Mouse (Mus musculus): ENCODE measurements around the gene Gm20715. TPM values are rescaled to one million over a fixed set of nuclear protein-coding genes. Genes with fewer than 3 reads are reported as not detected.
A peak's percentile ranks its signal among the peaks of the same experiment; 100 is the strongest.
"Not testable (repeated sequence)": the region's sequence is repeated elsewhere in the genome, so short reads cannot be mapped to it uniquely, and the experiment has no call there.

Gm20715 gene
- polyA plus RNA-seq (2014; fragmentation: Nextera tagmentation; extraction: Ambion mirVana): not detected in 2 replicates

DNA sequence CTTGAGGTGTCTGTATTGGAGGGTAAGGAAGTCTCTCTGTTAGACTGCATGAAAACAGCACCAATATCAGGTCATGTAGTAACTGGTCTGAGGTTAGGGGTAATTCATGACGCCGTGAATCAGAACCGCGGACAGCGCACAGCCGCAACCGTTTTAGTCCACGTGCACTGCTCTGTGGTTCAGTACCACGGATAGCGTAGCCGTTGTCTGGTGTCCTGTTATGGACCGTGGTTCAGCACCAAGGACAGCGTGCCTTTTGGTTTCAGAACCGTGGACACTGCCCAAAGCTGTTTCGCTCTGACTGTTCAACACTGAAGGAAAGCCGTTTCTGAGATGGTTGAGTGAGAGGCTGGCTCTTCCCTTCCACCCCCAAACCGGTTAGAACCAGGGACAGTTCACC is at the start of gene Gm20715:
Gm20715 (plus strand) TSS at position 235 of the 400 bp plus-strand sequence.
- Histone ChIP-seq H3K27ac (replicated peaks; ENCODE audit: low read depth, low read length) (no peak within 1 kb of the TSS), H3K4me3 (replicated peaks; ENCODE audit: low read depth, low read length) (no peak within 1 kb of the TSS), H3K9me3 (ENCODE audit: control insufficient read depth, low read length) (no peaks in the 10 kb centered on the region), H3K27me3 (ENCODE audit: control insufficient read depth, insufficient read depth, low read length) (no peaks in the 10 kb centered on the region), H3K9ac (replicated peaks; ENCODE audit: low read length) (no peak within 1 kb of the TSS), H3K4me1 (ENCODE audit: control insufficient read depth, insufficient read depth, low read length) (no peaks in the 10 kb centered on the region), H3K36me3 (ENCODE audit: control insufficient read depth, insufficient read depth, low read length) (0 out of 2 replicates have a peak, but pooled peaks cover 3% of the 10 kb centered on the region), H3K4me2 (ENCODE audit: low read length) (no peak within 1 kb of the TSS)
- peak; percentile 84 for DNase-seq
- ATAC-seq (ENCODE audit: low FRiP score, low TSS enrichment): no peak; the same call in 1 of the 2 replicates
- under 1% methylated on average over 17 of the region's 17 CpGs for WGBS

DNA sequence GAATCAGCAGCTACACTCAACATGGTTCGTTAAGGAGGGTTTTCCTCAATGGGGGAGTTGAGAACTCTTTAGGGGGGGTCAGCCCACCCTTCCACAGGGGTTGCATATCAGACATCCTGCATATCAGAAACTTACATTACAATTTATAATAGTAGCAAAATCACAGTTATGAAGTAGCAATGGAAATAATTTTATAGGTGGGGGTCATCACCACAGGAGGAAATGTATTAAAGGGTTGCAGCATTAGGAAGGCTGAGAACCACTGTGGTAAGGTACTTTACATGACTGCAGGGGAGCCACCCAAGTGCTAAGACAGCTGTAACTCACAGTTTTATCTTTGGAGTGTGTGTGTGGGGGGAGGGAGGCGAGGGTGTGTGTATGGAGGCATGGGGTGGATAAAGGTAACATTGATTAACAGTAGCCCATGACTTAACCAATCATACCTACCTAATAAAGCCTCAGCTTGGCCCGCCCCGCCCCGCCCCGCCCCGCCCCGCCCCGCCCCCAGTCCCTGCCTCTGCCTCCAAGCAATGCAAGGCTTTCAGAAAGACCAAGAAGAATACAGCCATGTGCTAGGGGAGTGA is 49.5 kb upstream of the Gm20715 start:
- Histone ChIP-seq H3K9ac (replicated peaks; ENCODE audit: low read length) (no peak overlapping the region), H3K27me3 (ENCODE audit: control insufficient read depth, insufficient read depth, low read length) (no peaks in the 10 kb centered on the region), H3K4me1 (ENCODE audit: control insufficient read depth, insufficient read depth, low read length) (peaks cover 7% of the 10 kb centered on the region; the same call in 1 of the 2 replicates), H3K4me3 (replicated peaks; ENCODE audit: low read depth, low read length) (no peak overlapping the region), H3K36me3 (ENCODE audit: control insufficient read depth, insufficient read depth, low read length) (no peaks in the 10 kb centered on the region), H3K27ac (replicated peaks; ENCODE audit: low read depth, low read length) (no peak overlapping the region), H3K4me2 (ENCODE audit: low read length) (no peak overlapping the region), H3K9me3 (ENCODE audit: control insufficient read depth, low read length) (no peaks in the 10 kb centered on the region)
- DNase-seq (no peak), ATAC-seq (ENCODE audit: low FRiP score, low TSS enrichment) (no peak)
- WGBS: 11% methylated on average over 9 of the region's 9 CpGs

DNA sequence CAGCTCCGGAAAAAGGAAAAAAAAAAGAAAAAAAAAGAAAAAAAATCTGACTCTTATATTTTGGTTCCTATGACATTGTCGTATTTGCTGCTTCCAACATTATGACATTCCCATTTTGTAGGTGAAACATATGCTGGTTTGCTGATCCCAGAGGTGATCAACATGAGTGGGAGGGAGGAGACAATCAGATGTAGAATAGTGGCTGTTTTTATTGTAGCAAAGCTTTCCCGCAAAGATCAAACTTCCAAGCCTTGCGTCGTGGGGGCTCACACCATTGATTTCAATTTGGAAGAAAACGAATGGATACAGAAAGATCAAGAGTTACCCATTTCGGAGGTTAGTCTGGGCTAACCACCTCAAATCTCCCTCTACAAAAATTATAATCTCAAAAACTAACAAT is 48.3 kb upstream of the Gm20715 start:
- Histone ChIP-seq H3K4me2 (ENCODE audit: low read length) (peak overlapping the region; percentile 72), H3K4me1 (ENCODE audit: control insufficient read depth, insufficient read depth, low read length) (peaks cover 7% of the 10 kb centered on the region; the same call in 1 of the 2 replicates), H3K4me3 (replicated peaks; ENCODE audit: low read depth, low read length) (peak overlapping the region; percentile 48), H3K36me3 (ENCODE audit: control insufficient read depth, insufficient read depth, low read length) (no peaks in the 10 kb centered on the region), H3K9me3 (ENCODE audit: control insufficient read depth, low read length) (no peaks in the 10 kb centered on the region), H3K27me3 (ENCODE audit: control insufficient read depth, insufficient read depth, low read length) (no peaks in the 10 kb centered on the region), H3K9ac (replicated peaks; ENCODE audit: low read length) (peak overlapping the region; percentile 72), H3K27ac (replicated peaks; ENCODE audit: low read depth, low read length) (peak overlapping the region; percentile 96)
- WGBS: 19% methylated on average over 7 of the region's 7 CpGs
- DNase-seq (no peak), ATAC-seq (ENCODE audit: low FRiP score, low TSS enrichment) (no peak)

DNA sequence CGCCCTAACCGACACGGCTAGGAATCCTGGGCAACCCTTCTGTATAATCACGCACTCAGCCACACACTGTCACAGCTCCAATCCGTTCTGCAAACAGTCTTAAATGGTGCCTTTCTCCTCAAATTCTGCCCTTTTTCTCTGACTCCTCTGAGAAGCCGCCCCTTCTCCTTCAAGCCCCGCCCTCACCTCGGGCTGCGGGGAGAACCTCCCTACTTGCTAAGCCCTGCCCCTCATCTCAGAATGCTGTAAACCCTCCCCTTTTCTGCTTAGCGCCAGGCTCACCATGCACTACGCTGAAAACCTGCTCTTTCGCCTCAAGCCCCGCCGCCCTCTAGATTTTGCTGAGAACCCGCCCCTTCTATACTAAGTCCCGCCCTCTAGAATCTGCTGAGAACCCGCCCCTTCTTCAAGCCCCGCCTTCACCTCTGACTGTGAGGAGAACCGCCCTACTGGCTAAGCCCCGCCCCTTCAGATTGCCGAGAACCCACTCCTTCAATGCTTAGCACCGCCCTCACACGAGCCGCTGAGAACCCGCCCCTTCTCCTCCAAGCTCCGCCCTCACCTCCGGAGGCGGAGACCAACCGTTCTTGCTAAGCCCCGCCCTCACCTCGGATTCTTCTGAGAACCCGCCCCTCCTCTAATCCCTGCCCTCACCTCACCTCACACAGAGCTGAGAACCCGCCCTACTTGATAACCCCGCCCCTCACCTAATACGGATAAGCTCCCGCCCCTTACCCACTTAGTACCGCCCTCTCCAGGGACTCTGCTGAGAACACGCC is 47.6 kb upstream of the Gm20715 start:
- ATAC-seq (ENCODE audit: low FRiP score, low TSS enrichment) (peak; percentile 91), DNase-seq (peak; percentile 98)
- no peaks in the 10 kb centered on the region for H3K9me3 ChIP-seq (ENCODE audit: control insufficient read depth, low read length)
- no peaks in the 10 kb centered on the region for H3K27me3 ChIP-seq (ENCODE audit: control insufficient read depth, insufficient read depth, low read length)
- peaks cover 7% of the 10 kb centered on the region; the same call in 1 of the 2 replicates for H3K4me1 ChIP-seq (ENCODE audit: control insufficient read depth, insufficient read depth, low read length)
- H3K36me3 ChIP-seq (ENCODE audit: control insufficient read depth, insufficient read depth, low read length): no peaks in the 10 kb centered on the region
- peak overlapping the region; percentile 72 for H3K9ac ChIP-seq (replicated peaks; ENCODE audit: low read length)
- H3K4me3 ChIP-seq (replicated peaks; ENCODE audit: low read depth, low read length): peak overlapping the region; percentile 48
- H3K27ac ChIP-seq (replicated peaks; ENCODE audit: low read depth, low read length): peak overlapping the region; percentile 96
- peak overlapping the region; percentile 72 for H3K4me2 ChIP-seq (ENCODE audit: low read length)
- WGBS: under 1% methylated on average over 38 of the region's 38 CpGs

DNA sequence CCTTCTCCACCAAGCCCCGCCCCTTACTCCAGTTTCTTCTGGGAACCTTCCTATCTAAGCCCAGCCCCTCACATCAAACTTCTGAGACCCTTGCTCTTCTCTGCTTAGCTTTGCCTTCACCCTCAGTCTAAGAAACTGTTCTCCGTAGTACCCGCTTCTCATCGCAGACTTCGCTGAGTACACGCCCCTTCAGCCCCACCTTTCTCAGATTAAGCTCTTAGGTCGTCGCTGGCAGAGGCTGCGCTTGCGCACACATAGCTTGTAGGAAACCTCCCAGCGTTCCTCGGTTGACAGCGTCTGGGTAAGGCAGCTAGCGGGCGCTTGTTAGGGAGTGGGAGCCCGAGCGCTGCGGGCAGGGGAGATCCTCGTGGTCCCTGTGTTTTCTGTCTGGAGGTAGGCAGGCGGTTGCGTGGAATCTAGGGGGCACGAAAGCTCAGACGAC is 47.0 kb upstream of the Gm20715 start, which contains the start of gene Zfp78:
Zfp78 (plus strand) TSS at position 234 of the 442 bp plus-strand sequence.
- H3K9ac ChIP-seq (replicated peaks; ENCODE audit: low read length): peak within 1 kb of the TSS; percentile 72
- H3K36me3 ChIP-seq (ENCODE audit: control insufficient read depth, insufficient read depth, low read length): no peaks in the 10 kb centered on the region
- ATAC-seq (ENCODE audit: low FRiP score, low TSS enrichment) (peak; percentile 84), DNase-seq (peak; percentile 97)
- H3K27me3 ChIP-seq (ENCODE audit: control insufficient read depth, insufficient read depth, low read length): no peaks in the 10 kb centered on the region
- peak within 1 kb of the TSS; percentile 48 for H3K4me3 ChIP-seq (replicated peaks; ENCODE audit: low read depth, low read length)
- H3K4me1 ChIP-seq (ENCODE audit: control insufficient read depth, insufficient read depth, low read length): peaks cover 7% of the 10 kb centered on the region; the same call in 1 of the 2 replicates
- H3K9me3 ChIP-seq (ENCODE audit: control insufficient read depth, low read length): no peaks in the 10 kb centered on the region
- peak within 1 kb of the TSS; percentile 72 for H3K4me2 ChIP-seq (ENCODE audit: low read length)
- under 1% methylated on average over 23 of the region's 23 CpGs for WGBS
- H3K27ac ChIP-seq (replicated peaks; ENCODE audit: low read depth, low read length): peak within 1 kb of the TSS; percentile 96

DNA sequence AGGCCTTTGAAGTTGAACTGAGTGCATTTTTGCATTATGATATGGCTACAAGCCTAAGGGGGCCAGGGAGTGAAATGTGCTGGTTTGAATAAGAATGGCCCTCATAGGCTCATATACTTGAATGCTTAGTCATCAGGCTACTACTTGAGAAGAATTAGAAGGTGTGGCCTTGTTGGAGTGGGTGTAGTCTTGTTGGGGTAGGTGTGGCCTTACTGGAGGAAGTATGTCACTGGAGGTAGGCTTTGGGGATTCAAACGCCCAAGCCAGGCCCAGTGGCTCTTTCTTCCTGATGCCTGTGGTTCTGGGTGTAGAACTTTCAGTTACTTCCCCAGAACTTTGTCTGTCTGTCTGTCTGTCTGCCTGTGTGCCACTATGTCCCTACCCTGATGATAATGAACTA is 45.3 kb upstream of the Gm20715 start:
- WGBS: 50% methylated on average over 1 of the region's 1 CpGs
- no peak overlapping the region for H3K4me3 ChIP-seq (replicated peaks; ENCODE audit: low read depth, low read length)
- ATAC-seq (ENCODE audit: low FRiP score, low TSS enrichment): no peak
- no peaks in the 10 kb centered on the region for H3K27me3 ChIP-seq (ENCODE audit: control insufficient read depth, insufficient read depth, low read length)
- H3K4me1 ChIP-seq (ENCODE audit: control insufficient read depth, insufficient read depth, low read length): peaks cover 7% of the 10 kb centered on the region; the same call in 1 of the 2 replicates
- no peak for DNase-seq
- no peaks in the 10 kb centered on the region for H3K36me3 ChIP-seq (ENCODE audit: control insufficient read depth, insufficient read depth, low read length)
- H3K27ac ChIP-seq (replicated peaks; ENCODE audit: low read depth, low read length): no peak overlapping the region
- H3K9ac ChIP-seq (replicated peaks; ENCODE audit: low read length): no peak overlapping the region
- H3K9me3 ChIP-seq (ENCODE audit: control insufficient read depth, low read length): no peaks in the 10 kb centered on the region
- peak overlapping the region; percentile 72; the same call in 1 of the 2 replicates for H3K4me2 ChIP-seq (ENCODE audit: low read length)

DNA sequence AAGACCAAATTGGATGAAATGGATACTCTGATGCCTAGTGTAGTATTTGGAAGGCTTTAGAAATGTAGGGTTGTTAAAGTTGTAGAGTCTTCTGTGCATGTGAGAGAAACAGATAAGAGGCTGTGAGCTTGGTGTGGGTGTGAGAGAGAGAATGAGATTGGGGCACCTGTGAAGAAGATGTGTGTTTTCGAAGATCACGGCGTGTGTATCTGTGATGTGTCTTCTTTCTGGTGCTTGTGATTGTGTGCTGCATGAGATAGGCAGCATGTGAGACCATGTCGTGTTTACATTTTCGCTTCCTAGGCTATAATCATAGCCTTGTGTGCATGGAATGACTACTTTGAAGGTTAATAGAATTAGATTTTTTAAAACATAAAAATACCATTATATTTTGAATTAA is 42.9 kb upstream of the Gm20715 start:
- no peak overlapping the region for H3K27ac ChIP-seq (replicated peaks; ENCODE audit: low read depth, low read length)
- DNase-seq (no peak), ATAC-seq (ENCODE audit: low FRiP score, low TSS enrichment) (no peak)
- WGBS: 95% methylated on average over 5 of the region's 5 CpGs
- no peak overlapping the region for H3K4me2 ChIP-seq (ENCODE audit: low read length)
- H3K27me3 ChIP-seq (ENCODE audit: control insufficient read depth, insufficient read depth, low read length): no peaks in the 10 kb centered on the region
- H3K9ac ChIP-seq (replicated peaks; ENCODE audit: low read length): no peak overlapping the region
- peaks cover 7% of the 10 kb centered on the region; the same call in 1 of the 2 replicates for H3K4me1 ChIP-seq (ENCODE audit: control insufficient read depth, insufficient read depth, low read length)
- H3K36me3 ChIP-seq (ENCODE audit: control insufficient read depth, insufficient read depth, low read length): no peaks in the 10 kb centered on the region
- H3K9me3 ChIP-seq (ENCODE audit: control insufficient read depth, low read length): no peaks in the 10 kb centered on the region
- no peak overlapping the region for H3K4me3 ChIP-seq (replicated peaks; ENCODE audit: low read depth, low read length)

DNA sequence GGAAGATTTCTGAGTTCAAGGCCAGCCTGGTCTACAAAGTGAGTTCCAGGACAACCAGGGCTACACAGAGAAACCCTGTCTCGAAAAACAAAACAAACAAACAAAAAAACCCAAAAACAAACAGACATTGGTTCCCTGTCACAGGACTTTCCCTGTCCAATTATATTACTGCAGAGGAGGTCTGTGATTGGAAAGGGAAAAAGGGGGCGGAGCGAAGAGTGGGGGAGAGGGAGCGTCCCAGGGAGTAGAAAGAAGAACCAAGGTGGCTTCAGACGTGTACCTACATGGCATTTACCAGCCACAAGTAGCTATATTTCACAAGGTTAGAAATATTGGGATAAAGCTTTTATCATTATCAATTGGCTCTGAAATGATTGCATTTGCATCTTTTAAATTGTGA is 41.9 kb upstream of the Gm20715 start:
- H3K4me2 ChIP-seq (ENCODE audit: low read length); ATAC-seq (ENCODE audit: low FRiP score, low TSS enrichment); H3K4me3 ChIP-seq (replicated peaks; ENCODE audit: low read depth, low read length); H3K4me1 ChIP-seq (ENCODE audit: control insufficient read depth, insufficient read depth, low read length); H3K9ac ChIP-seq (replicated peaks; ENCODE audit: low read length); H3K36me3 ChIP-seq (ENCODE audit: control insufficient read depth, insufficient read depth, low read length); H3K27me3 ChIP-seq (ENCODE audit: control insufficient read depth, insufficient read depth, low read length); H3K27ac ChIP-seq (replicated peaks; ENCODE audit: low read depth, low read length); DNase-seq; H3K9me3 ChIP-seq (ENCODE audit: control insufficient read depth, low read length): not testable (repeated sequence)
- 85% methylated on average over 5 of the region's 5 CpGs for WGBS

Measured in midbrain, embryonic 14.5 days (tissue).